Mouse (Mus musculus) kidney, adult 2 months (tissue): Measurements from ENCODE around the gene Scn1b.

ENCODE experiments used
- CTCF ChIP-seq: fragments of 200-500 bp; conservative IDR thresholded peaks from 2 replicates; pipeline ENCODE4 v1.5.1; 2011; ENCODE audit warnings: low read depth, mild to moderate bottlenecking, control low read depth, low read length, moderate library complexity, mixed read lengths; ENCODE audit not compliant: insufficient read depth, insufficient read length
- POLR2A ChIP-seq: fragments of 200-500 bp; IDR thresholded peaks from one replicate; pipeline ENCODE4 v1.6.1; 2011; ENCODE audit warnings: low read depth, low read length, control low read depth

GRCm38 (mm10) chr7:31082831-31083588 is 43.8 kb downstream of the Scn1b start:
- TF ChIP-seq POLR2A (no peak), CTCF (no peak)
